Mouse (Mus musculus): ENCODE results near the gene Col4a4.

DNA sequence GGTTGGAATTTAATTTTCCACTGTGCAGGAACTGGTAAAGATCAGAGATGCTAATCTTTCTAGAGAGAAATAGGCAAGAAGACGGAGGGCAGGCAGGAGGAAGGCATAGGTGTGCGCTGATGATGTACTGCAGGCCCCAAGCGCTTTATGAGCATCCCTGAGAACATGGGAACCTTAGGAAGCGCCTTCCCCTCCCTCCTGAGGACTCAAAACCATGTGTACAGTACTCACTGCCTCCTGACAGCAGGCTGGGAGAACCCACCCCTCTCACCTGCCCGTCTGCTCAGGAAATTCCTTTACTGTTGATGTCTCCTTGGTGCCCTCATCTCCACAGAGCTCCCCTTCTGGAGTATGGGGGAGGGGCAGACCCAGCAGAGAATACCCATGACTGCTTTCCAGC lies 175.1 kb downstream of the Col4a4 start:
- TF ChIP-seq CTCF (IDR thresholded peaks at IDR 0.05; ENCODE audit: low read depth, low read length) (no peak), POLR2A (IDR thresholded peaks at IDR 0.05; ENCODE audit: extremely low read depth, insufficient read depth, low read length) (no peak)
